Mouse (Mus musculus) E14TG2a.4 (cell line): Measurements from ENCODE around the gene Tspear.

Source experiments
- H3K27me3 ChIP-seq: 2 replicates; pipeline ENCODE4 v1.6.1; 2014; ENCODE audit warnings: low read length, control low read depth; ENCODE audit not compliant: insufficient read depth
- H3K36me3 ChIP-seq: 2 replicates; pipeline ENCODE4 v1.6.1; 2014; ENCODE audit warnings: low read length, control low read depth; ENCODE audit not compliant: insufficient read depth
- H3K4me1 ChIP-seq: replicated peaks from 2 replicates; pipeline ENCODE4 v1.6.1; 2014; ENCODE audit warnings: low read depth, low read length, control low read depth
- H3K4me3 ChIP-seq: replicated peaks from 2 replicates; pipeline ENCODE4 v1.5.1; 2014; ENCODE audit warnings: mild to moderate bottlenecking, low read length
- H3K9me3 ChIP-seq: 2 replicates; pipeline ENCODE4 v1.6.1; 2014; ENCODE audit warnings: low read length, control low read depth
- CTCF ChIP-seq: conservative IDR thresholded peaks from 2 replicates; pipeline ENCODE4 v1.5.1; 2014; ENCODE audit warnings: low read length
- NANOG ChIP-seq: IDR thresholded peaks from 2 replicates; pipeline ENCODE4 v1.6.1; 2014; ENCODE audit warnings: borderline replicate concordance, low read length, mixed read lengths
- POU5F1 ChIP-seq: IDR thresholded peaks from 2 replicates; pipeline ENCODE4 v1.6.1; 2014; ENCODE audit warnings: low read length, borderline replicate concordance

Tspear gene

DNA sequence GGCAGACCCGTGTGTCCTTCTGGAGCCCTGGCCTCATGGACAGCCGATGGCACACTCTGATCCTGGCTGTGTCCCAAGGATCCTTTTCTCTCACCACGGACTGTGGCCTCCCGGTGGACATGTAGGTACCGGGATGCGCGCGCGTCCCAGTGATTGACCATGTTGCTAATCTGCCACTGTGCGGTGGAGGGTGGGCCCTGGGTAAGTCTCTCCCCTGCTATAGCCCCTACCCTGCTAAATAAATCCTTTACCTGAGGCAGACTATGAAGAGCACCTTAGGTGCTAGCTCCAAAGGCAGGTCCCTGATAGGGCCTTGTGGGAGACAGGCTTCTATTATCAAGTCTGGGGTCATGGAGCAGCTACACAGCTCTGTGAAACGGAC, 178.4 kb downstream of the Tspear start:
- no peaks in the 10 kb centered on the region; the same call in 1 of the 2 replicates for H3K9me3 ChIP-seq
- TF ChIP-seq POU5F1 (no peak), CTCF (no peak), NANOG (no peak)

DNA sequence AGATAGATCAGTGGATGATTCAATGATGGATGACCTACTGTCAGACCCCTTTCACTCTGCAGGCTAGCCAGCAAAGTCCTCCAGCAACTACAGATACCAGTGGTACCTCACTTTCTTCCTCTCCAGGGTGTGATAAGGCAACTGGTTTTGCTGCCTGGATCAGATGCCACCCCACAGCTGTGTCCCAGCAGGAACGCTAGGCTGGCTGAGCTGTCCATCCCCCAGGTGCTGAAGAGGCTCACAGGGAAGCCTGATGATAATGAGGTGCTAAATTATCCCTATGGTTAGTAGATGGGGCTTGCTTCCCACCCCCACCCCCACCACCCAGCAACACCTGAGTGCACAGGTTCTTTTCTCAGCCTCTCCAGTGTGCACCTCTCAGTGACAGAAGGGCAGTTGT, 181.2 kb downstream of the Tspear start:
- H3K36me3 ChIP-seq: no peaks in the 10 kb centered on the region
- no peaks in the 10 kb centered on the region for H3K27me3 ChIP-seq
- H3K4me3 ChIP-seq: no peak overlapping the region
- peaks cover 14% of the 10 kb centered on the region for H3K4me1 ChIP-seq
- H3K9me3 ChIP-seq: peaks cover 5% of the 10 kb centered on the region
- TF ChIP-seq NANOG: no peak
- no peak for TF ChIP-seq POU5F1
- no peak for TF ChIP-seq CTCF

More for the DNA sequence above, 178.4 kb downstream of the Tspear start:
- Histone ChIP-seq H3K36me3 (no peaks in the 10 kb centered on the region), H3K4me3 (peak overlapping the region; percentile 41; the same call in 1 of the 2 replicates), H3K4me1 (peaks cover 14% of the 10 kb centered on the region), H3K27me3 (no peaks in the 10 kb centered on the region)

DNA sequence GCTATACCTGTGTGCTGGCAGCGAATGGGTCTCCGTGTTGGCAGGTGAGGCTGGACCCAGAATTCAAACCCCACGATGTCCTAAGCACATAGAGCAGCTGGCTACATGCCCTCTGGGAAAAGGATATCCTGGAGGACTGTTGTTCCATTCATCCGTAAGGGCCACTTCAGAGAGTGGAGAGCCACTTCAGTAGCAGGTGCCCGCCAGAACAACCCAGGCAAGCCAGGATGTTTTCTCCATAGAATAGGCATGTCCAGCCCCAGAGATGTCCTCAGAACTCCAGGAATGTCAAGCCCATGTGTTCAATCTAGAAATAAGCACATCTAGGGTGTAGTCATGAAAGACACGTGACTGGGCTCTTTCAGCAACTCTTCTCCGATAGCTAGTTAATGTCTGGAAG, 183.3 kb downstream of the Tspear start:
- no peak for TF ChIP-seq CTCF
- TF ChIP-seq NANOG: no peak
- TF ChIP-seq POU5F1: no peak

DNA sequence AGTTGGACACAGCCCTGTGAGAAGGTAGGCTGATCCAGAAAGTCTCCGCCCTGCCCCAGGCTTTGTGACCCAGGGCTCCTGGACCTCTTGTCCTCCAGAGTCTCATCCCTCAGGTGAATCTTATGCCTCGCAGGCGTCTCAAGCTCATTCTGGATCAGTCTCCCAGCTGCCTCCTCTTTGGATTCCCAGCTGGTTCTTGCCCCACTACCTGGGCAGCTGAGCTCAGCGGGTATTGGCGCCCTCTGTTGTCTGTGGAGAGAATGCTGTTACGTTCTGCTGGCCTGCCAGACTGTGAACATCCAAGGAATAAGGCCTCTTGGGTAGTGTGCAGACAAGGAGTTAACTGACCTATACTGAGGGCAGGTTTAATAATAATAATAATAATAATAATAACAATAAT, 192.6 kb downstream of the Tspear start:
- no peaks in the 10 kb centered on the region for H3K9me3 ChIP-seq
- TF ChIP-seq CTCF (peak; percentile 44), POU5F1 (no peak), NANOG (no peak)
- H3K27me3 ChIP-seq: no peaks in the 10 kb centered on the region
- 0 out of 2 replicates have a peak, but pooled peaks cover 6% of the 10 kb centered on the region for H3K4me1 ChIP-seq
- H3K4me3 ChIP-seq: no peak overlapping the region
- no peaks in the 10 kb centered on the region for H3K36me3 ChIP-seq

More for the DNA sequence above, 183.3 kb downstream of the Tspear start:
- H3K36me3 ChIP-seq: no peaks in the 10 kb centered on the region
- H3K9me3 ChIP-seq: peaks cover 5% of the 10 kb centered on the region
- peaks cover 12% of the 10 kb centered on the region for H3K4me1 ChIP-seq
- H3K4me3 ChIP-seq: no peak overlapping the region
- no peaks in the 10 kb centered on the region for H3K27me3 ChIP-seq

DNA sequence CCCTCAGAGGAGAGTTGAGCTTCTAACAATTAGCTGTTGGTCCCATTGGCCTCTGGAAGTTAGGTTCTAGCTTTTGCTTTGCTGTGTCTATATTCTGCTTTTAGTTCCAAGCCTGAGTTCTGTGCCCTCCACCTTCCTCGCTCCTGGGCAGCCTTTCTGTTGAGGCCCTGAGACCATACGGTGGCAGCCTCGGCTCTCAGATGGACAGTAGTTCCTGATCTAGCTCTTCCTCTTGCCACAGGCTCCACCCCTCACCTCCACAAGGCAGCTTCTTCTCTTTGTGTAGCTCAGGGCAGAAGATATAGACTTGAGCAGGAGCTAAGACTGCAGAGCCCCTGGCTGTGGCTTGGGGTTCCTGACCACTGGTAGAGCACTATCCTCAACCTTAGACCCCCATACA, 193.9 kb downstream of the Tspear start:
- TF ChIP-seq POU5F1: no peak
- no peak for TF ChIP-seq CTCF
- TF ChIP-seq NANOG: no peak

DNA sequence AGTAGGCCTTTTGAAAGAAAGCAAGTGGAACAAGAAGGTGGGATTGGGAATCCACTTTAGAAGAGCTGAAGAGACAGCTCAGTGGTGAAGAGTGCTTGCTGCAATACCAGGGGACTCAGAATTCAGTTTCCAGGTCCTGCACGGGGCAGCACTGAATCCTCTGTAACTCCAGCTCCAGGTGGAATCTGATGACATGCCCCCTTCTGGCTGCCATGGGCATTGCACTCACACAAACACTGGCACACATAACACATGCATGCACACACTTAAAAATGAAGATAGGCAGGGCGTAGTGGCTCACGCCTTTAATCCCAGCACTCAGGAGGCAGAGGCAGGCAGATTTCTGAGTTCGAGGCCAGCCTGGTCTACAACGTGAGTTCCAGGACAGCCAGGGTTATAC, 196.2 kb downstream of the Tspear start:
- Histone ChIP-seq H3K9me3 (no peaks in the 10 kb centered on the region), H3K27me3 (no peaks in the 10 kb centered on the region)
- TF ChIP-seq CTCF (peak; percentile 73), POU5F1 (no peak), NANOG (no peak)

More for the DNA sequence above, 193.9 kb downstream of the Tspear start:
- Histone ChIP-seq H3K9me3 (no peaks in the 10 kb centered on the region), H3K4me3 (no peak overlapping the region), H3K4me1 (0 out of 2 replicates have a peak, but pooled peaks cover 6% of the 10 kb centered on the region), H3K36me3 (no peaks in the 10 kb centered on the region), H3K27me3 (no peaks in the 10 kb centered on the region)

DNA sequence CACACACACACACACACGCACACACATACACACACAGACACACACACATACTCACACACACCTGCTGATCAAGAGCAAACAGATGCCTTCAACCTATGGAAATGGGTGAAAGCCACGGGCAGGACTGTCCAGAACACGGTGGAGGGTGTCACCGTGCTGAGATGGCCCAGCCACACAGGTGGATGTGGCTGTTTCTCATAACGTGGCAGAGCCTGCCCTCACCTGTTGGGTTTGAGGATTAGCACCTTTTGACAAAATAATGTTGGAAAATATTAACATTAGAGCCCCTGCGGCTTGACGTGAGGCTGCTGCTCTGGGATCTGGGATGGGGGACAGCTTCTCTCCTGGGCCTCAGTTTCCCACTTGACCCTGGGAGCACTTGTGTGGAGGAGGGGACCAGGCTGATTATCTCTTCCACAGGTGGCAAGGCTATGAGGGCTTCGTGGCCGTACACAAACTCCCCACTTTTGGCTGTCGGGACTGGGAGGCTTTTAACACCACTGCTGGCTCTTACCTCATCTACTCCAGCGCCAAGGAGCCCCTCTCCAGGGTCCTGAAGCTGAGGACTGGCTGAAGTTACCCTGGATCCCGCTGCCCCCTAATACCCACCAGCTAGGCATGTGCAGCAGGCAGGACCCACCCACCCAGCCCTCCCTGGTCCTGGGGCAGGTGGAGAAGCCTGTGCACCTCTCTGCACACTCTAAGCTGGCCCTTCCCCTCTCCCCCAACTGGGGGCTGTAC, 199.8 kb downstream of the Tspear start:
- no peaks in the 10 kb centered on the region for H3K9me3 ChIP-seq
- peaks cover 4% of the 10 kb centered on the region; the same call in 1 of the 2 replicates for H3K27me3 ChIP-seq
- no peaks in the 10 kb centered on the region for H3K4me1 ChIP-seq
- no peaks in the 10 kb centered on the region for H3K36me3 ChIP-seq
- H3K4me3 ChIP-seq: no peak overlapping the region
- TF ChIP-seq POU5F1 (no peak), CTCF (no peak), NANOG (no peak)

More for the DNA sequence above, 196.2 kb downstream of the Tspear start:
- no peaks in the 10 kb centered on the region for H3K4me1 ChIP-seq
- H3K4me3 ChIP-seq: no peak overlapping the region
- no peaks in the 10 kb centered on the region for H3K36me3 ChIP-seq

DNA sequence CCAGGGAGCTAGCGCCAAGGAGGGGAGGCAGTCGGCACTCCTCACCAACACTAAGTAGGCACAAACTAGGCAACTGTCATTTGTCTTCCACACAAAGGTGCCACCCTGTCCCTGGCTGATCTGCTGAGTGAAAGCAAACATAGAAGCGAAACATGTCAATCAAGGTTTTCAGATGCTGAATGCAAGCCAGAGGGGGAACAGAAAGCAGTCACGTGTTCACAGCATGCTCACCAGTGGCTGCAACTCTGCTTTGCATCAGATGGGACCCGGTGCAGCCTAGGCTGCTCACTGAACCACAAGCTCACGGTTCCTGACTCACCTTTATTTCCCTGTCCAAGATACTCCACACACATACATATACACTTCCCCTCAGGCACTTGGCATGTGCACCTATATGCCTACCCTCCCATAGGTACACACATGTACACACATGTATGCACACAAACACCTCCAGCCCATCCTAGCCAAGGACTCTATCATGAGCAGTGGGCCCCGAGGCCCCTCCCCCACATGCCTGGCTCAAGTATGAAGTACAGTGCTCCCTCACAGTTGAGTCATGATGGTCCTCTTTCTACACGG, 204.7 kb downstream of the Tspear start:
- no peaks in the 10 kb centered on the region for H3K4me1 ChIP-seq

DNA sequence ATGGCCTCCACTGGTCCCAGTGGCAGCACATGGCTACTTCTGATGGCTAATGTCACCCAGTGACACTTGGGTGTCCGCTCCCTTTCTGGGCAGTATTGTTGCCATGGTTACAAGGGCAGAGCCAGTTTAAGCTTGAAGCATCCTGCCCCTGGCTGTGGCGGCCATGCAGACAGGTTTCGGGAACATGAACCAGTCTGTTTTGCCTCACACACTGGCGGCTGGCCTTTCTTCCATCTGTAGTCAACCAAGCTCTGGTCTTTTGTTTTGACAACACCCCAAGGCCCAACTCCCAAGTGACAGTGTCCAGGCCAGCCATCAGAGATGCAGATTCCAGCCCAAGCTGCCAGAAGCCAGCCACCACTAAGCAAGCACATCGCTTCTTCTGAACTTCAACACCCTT, 209.2 kb downstream of the Tspear start:
- H3K4me3 ChIP-seq: no peak overlapping the region
- H3K27me3 ChIP-seq: peaks cover 5% of the 10 kb centered on the region
- H3K4me1 ChIP-seq: peaks cover 3% of the 10 kb centered on the region; the same call in 1 of the 2 replicates
- no peaks in the 10 kb centered on the region for H3K9me3 ChIP-seq
- TF ChIP-seq POU5F1: no peak
- no peak for TF ChIP-seq CTCF
- no peak for TF ChIP-seq NANOG
- peaks cover 11% of the 10 kb centered on the region for H3K36me3 ChIP-seq

More for the DNA sequence above, 204.7 kb downstream of the Tspear start:
- peaks cover 4% of the 10 kb centered on the region; the same call in 1 of the 2 replicates for H3K27me3 ChIP-seq
- no peak for TF ChIP-seq CTCF
- TF ChIP-seq NANOG: no peak
- no peaks in the 10 kb centered on the region for H3K9me3 ChIP-seq
- no peaks in the 10 kb centered on the region for H3K36me3 ChIP-seq
- no peak overlapping the region for H3K4me3 ChIP-seq
